Mouse (Mus musculus) left cerebral cortex, adult 6 months (tissue): ENCODE measurements around the gene Vmn1r8. TPM values are rescaled to one million over a fixed set of nuclear protein-coding genes. Genes with fewer than 3 reads are reported as not detected.

Source experiments
- long read RNA-seq, 2 experiments: library from polyadenylated mRNA; unstranded; transcript quantifications; one replicate each; pipeline ENCODE4 v2.0.0; 2019 to 2020
- polyA plus RNA-seq: library from polyadenylated mRNA; unstranded; fragments of <200 nt; fragmentation: Nextera tagmentation; gene quantifications from 2 replicates; pipeline ENCODE4 v1.2.3, GENCODE M21; 2021

Gene Vmn1r8
- polyA plus RNA-seq = not detected in 2 replicates
- long read RNA-seq, experiment 1 = 0 reads
- long read RNA-seq, experiment 2 = 0 reads

GRCm38 (mm10) chr6:57031984-57032383, at the start of gene Vmn1r8:
Gene Vmn1r8, plus strand, starts transcription at chr6:57032284.

GRCm38 (mm10) chr6:56996943-56997342, 35.1 kb upstream of the Vmn1r8 start, which contains the start of gene Vmn1r6:
Gene Vmn1r6, plus strand, starts transcription at chr6:56997243.

GRCm38 (mm10) chr6:57025224-57025623, 6.9 kb upstream of the Vmn1r8 start, which contains the start of gene Vmn1r7:
Gene Vmn1r7, minus strand, starts transcription at chr6:57025324.

GRCm38 (mm10) chr6:57066487-57066886, 34.4 kb downstream of the Vmn1r8 start, which contains the start of gene Vmn1r9:
Gene Vmn1r9, plus strand, starts transcription at chr6:57066787.

Other genes with a start within 250 kb of the Vmn1r8 start
- 25.4 and 28.5 TPM in 2 replicates for gene Kbtbd2, start 234.5 kb upstream of the Vmn1r8 start, polyA plus RNA-seq
- 21.4 and 27.4 TPM in 2 replicates for gene Fkbp9, start 200.2 kb upstream of the Vmn1r8 start, polyA plus RNA-seq
- gene Nt5c3, start 108.4 kb upstream of the Vmn1r8 start, polyA plus RNA-seq = 116 and 128 TPM in 2 replicates
- 0.09 and 0.29 TPM in 2 replicates for gene Vmn1r4, start 108.3 kb upstream of the Vmn1r8 start, polyA plus RNA-seq
- not detected in 2 replicates for gene Vmn1r5, start 62.0 kb upstream of the Vmn1r8 start, polyA plus RNA-seq
- not detected in 2 replicates for gene Vmn1r6, start 35.0 kb upstream of the Vmn1r8 start, polyA plus RNA-seq
- gene Vmn1r7, start 7.0 kb upstream of the Vmn1r8 start, polyA plus RNA-seq = not detected in 2 replicates
- not detected in 2 replicates for gene Vmn1r9, start 34.5 kb downstream of the Vmn1r8 start, polyA plus RNA-seq
- not detected in 2 replicates for gene Vmn1r10, start 77.2 kb downstream of the Vmn1r8 start, polyA plus RNA-seq
- gene Vmn1r11, start 101.2 kb downstream of the Vmn1r8 start, polyA plus RNA-seq = not detected in 2 replicates
- not detected in 2 replicates for gene Vmn1r12, start 124.6 kb downstream of the Vmn1r8 start, polyA plus RNA-seq
- gene Vmn1r13, start 171.0 kb downstream of the Vmn1r8 start, polyA plus RNA-seq = not detected in 2 replicates
- not detected in 2 replicates for gene Vmn1r14, start 199.4 kb downstream of the Vmn1r8 start, polyA plus RNA-seq
- not detected in 2 replicates for gene Vmn1r15, start 225.7 kb downstream of the Vmn1r8 start, polyA plus RNA-seq